Mouse (Mus musculus): ENCODE data around the gene Serinc3.
"Not testable (repeated sequence)": the region's sequence is repeated elsewhere in the genome, so short reads cannot be mapped to it uniquely, and the experiment has no call there.

Gene Serinc3

GRCm38 (mm10) chr2:163644575-163645385, at the start of gene Serinc3:
Gene Serinc3 (minus strand): TSS chr2:163645131.
- DNase-seq (ENCODE audit: low read depth in 1 of 2, low spot score in 2 of 2), result peak; percentile 99 to 100

GRCm38 (mm10) chr2:163693716-163694314, 48.9 kb upstream of the Serinc3 start:
- no peak for DNase-seq (ENCODE audit: low read depth in 1 of 2, low spot score in 2 of 2)

DNA sequence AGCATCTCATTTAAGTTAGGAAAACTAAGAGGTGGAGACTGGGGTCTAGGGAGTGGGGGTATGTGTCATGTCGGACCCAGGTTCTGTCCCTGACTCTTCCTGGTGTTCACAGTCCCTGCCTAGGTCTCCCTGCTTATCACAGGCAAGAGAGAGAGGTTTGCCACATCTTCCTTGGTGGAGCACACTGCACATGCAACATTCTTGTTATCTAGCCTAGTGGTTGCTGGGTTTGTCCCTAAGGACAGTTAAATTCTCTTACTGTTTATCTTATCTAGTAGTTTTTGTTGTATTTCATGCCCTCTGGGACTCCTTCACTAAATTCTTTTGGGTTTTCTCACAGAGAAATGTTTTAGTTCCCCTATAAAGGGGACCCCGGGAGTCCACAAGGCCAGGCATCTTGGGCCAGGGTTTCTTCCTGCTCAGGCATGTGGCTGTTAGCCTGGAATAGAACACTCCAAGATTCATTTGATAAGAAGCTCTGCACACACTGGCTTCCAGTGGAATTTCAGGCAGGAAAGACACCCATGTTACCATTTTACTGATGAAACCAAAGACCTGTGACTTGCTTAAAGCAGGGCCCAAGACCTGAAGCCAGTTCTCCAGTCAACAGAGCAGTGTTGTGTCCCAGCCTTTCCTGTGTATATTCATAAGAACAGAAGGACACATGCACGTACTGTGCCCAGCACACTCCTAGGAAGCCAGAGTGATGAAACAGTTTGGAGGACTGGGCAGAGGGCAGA, 48.1 kb upstream of the Serinc3 start:
- DNase-seq (ENCODE audit: low read depth in 1 of 2, low spot score in 2 of 2), result no peak

- DNase-seq (ENCODE audit: low read depth in 1 of 2, low spot score in 2 of 2), result no peak
These were observed 47.1 kb upstream of the Serinc3 start for GRCm38 (mm10) chr2:163691846-163692605.

- no peak for DNase-seq (ENCODE audit: low read depth in 1 of 2, low spot score in 2 of 2)
These were observed 45.7 kb upstream of the Serinc3 start for GRCm38 (mm10) chr2:163690409-163691304.

- DNase-seq (ENCODE audit: low read depth in 1 of 2, low spot score in 2 of 2), result no peak
These were observed 44.8 kb upstream of the Serinc3 start for GRCm38 (mm10) chr2:163689771-163690170.

- not testable (repeated sequence) for DNase-seq (ENCODE audit: low read depth in 1 of 2, low spot score in 2 of 2)
These were observed 43.4 kb upstream of the Serinc3 start for GRCm38 (mm10) chr2:163688377-163688776.

GRCm38 (mm10) chr2:163686886-163687285, 42.0 kb upstream of the Serinc3 start:
- no peak for DNase-seq (ENCODE audit: low read depth in 1 of 2, low spot score in 2 of 2)

GRCm38 (mm10) chr2:163686233-163686632, 41.3 kb upstream of the Serinc3 start:
- no peak for DNase-seq (ENCODE audit: low read depth in 1 of 2, low spot score in 2 of 2)

- DNase-seq (ENCODE audit: low read depth in 1 of 2, low spot score in 2 of 2), result no peak
These were observed 40.9 kb upstream of the Serinc3 start for GRCm38 (mm10) chr2:163685761-163686200.

DNA sequence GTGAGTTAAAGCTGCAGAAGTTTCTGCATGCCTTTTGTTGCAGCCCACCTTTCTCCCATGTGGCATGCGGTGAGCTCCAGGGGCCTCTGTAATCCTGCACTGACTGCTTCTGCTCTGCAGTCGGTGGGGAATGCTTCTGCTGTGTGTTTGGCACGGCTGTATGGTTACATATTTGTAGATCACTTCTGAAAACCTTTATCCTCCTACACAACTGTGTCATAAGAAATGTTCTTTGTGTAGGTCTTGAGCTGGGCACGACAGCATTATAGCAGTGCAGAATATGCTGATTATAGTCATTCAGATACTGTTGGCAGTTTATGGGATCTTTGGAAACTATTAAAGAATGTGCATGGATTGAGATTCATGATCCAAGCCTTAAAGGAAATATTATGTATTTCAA, 40.4 kb upstream of the Serinc3 start:
- no peak for DNase-seq (ENCODE audit: low read depth in 1 of 2, low spot score in 2 of 2)

DNA sequence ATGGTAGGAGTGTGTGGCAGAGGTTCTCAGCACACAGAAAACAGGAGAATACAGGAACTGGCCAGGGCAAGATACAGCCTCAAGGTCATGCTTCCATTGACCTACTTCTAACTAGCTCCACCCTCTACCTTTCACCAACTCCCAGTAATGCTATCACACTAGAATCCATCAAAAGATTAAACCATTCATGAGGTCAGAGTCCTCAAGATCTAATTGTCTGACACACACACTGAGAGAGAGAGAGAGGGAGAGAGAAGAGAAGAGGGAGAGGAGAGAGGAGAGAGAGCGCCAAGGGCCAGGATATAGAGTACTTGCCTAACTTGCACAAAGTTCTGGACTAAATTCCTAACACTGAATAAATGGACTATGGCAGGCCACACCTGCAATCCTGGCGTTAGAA, 37.4 kb upstream of the Serinc3 start:
- no peak for DNase-seq (ENCODE audit: low read depth in 1 of 2, low spot score in 2 of 2)

- DNase-seq (ENCODE audit: low read depth in 1 of 2, low spot score in 2 of 2), result peak; percentile 9 to 19
These were observed 31.8 kb upstream of the Serinc3 start for GRCm38 (mm10) chr2:163676745-163677144.

- no peak for DNase-seq (ENCODE audit: low read depth in 1 of 2, low spot score in 2 of 2)
These were observed 31.4 kb upstream of the Serinc3 start for GRCm38 (mm10) chr2:163676321-163676720.

DNA sequence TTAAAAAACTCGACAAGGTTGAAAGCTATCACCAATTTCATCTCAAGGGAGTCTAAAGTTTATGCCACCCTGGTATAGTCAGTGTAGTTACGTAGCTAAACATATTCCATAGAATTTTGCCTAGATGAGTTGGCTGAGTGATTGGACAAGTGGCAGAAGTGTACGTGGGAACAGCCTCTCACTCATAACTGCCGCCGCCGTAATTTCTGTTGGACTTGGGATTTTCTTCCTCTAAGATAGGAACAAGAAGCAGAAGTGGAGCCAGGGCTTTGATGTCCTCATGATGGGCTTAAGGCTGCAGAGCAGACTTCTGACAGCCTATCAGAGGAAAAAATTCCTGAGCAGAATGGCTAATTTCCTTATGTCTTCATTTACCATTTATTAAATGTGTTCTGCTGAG, 30.7 kb upstream of the Serinc3 start:
- no peak for DNase-seq (ENCODE audit: low read depth in 1 of 2, low spot score in 2 of 2)

- DNase-seq (ENCODE audit: low read depth in 1 of 2, low spot score in 2 of 2), result no peak
These were observed 30.3 kb upstream of the Serinc3 start for GRCm38 (mm10) chr2:163675144-163675619.

- DNase-seq (ENCODE audit: low read depth in 1 of 2, low spot score in 2 of 2), result no peak
These were observed 29.5 kb upstream of the Serinc3 start for GRCm38 (mm10) chr2:163674397-163674796.

DNA sequence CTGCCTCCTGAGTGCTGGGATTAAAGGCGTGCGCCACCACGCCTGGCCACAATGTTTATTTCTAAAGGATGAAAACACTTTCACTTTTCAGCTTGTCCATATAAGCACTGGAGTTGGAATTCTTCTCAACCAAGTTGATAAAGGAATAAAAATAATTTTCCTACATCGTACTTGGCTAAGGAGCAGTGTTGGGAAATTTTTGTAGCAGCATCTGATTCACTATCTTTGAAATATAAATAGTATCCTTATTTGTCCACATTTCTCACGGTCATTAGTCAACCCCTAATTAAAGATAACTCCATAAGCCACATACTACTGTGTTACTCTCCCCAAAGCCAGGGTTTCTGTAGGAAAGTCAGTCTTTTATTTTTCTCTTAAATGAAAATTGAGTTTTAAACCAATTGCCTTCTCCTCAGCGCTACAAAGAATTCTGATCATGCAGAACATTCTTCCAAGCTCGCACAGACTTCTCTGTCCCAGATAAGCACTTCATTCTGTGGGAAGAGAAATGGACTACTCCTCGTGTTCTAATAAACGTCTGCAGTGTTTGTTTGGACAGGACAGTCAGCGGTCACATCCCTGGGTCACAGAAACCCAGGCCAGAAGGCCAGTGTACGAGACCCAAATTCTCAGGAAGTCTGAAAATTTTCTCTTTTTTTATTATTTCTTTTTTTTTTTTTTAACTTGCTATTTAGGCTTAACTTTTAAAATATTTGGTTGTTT, 26.1 kb upstream of the Serinc3 start:
- no peak for DNase-seq (ENCODE audit: low read depth in 1 of 2, low spot score in 2 of 2)

DNA sequence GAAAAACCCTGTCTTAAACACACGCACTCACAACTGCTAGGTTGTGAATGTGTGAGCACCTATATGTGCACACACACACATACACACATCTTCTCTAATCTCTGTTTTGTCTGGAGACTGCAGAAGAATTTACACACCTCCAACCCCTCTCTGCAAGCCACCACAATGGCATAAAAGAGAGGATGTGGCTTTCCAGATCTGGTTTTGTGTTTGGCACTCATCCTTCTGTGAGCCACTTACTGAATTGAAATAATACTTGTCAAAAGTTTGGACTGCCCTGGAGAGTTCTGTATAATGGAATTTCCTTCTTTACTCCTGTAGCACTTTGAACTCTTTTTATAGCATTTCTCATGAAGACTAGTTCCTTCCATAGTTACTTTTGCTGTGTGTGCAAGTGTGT, 22.1 kb upstream of the Serinc3 start:
- DNase-seq (ENCODE audit: low read depth in 1 of 2, low spot score in 2 of 2), result no peak
